Mouse (Mus musculus): ENCODE measurements around the gene Ephx1. TPM values are rescaled to one million over a fixed set of nuclear protein-coding genes. Genes with fewer than 3 reads are reported as not detected.

The Ephx1 gene
- polyA plus RNA-seq, 1 experiment from 2014 or later = 2.8 TPM

Other genes with a start within 250 kb of the Ephx1 start
- gene H3f3a, start 207.0 kb downstream of the Ephx1 start, polyA plus RNA-seq (2016; fragmentation: Nextera tagmentation; extraction: Ambion mirVana) = 3,506 and 3,654 TPM in 2 replicates
- gene Sde2, start 169.8 kb downstream of the Ephx1 start, polyA plus RNA-seq (2016; fragmentation: Nextera tagmentation; extraction: Ambion mirVana) = 37.6 and 40.5 TPM in 2 replicates
- gene Lefty2, start 127.8 kb downstream of the Ephx1 start, polyA plus RNA-seq (2016; fragmentation: Nextera tagmentation; extraction: Ambion mirVana) = not detected in 2 replicates
- 93.9 and 94.6 TPM in 2 replicates for gene Pycr2, start 116.6 kb downstream of the Ephx1 start, polyA plus RNA-seq (2016; fragmentation: Nextera tagmentation; extraction: Ambion mirVana)
- 0.28 and 0.46 TPM in 2 replicates for gene Lefty1, start 85.9 kb downstream of the Ephx1 start, polyA plus RNA-seq (2016; fragmentation: Nextera tagmentation; extraction: Ambion mirVana)
- 3.2 and 3.9 TPM in 2 replicates for gene Tmem63a, start 78.6 kb downstream of the Ephx1 start, polyA plus RNA-seq (2016; fragmentation: Nextera tagmentation; extraction: Ambion mirVana)
- not detected in 2 replicates for gene 9130409I23Rik, start 30.3 kb upstream of the Ephx1 start, polyA plus RNA-seq (2016; fragmentation: Nextera tagmentation; extraction: Ambion mirVana)
- gene Nvl, start 123.3 kb upstream of the Ephx1 start, polyA plus RNA-seq (2016; fragmentation: Nextera tagmentation; extraction: Ambion mirVana) = 40.1 and 45.6 TPM in 2 replicates
- 69.5 and 69.8 TPM in 2 replicates for gene Cnih4, start 123.8 kb upstream of the Ephx1 start, polyA plus RNA-seq (2016; fragmentation: Nextera tagmentation; extraction: Ambion mirVana)
- gene Wdr26, start 191.1 kb upstream of the Ephx1 start, polyA plus RNA-seq (2016; fragmentation: Nextera tagmentation; extraction: Ambion mirVana) = 45.9 and 51.2 TPM in 2 replicates